Mouse (Mus musculus) bone marrow, adult 2 months (tissue): Measurements from ENCODE around the gene Pik3ip1. TPM values are rescaled to one million over a fixed set of nuclear protein-coding genes. Genes with fewer than 3 reads are reported as not detected.

Source experiments
- H3K27ac ChIP-seq: fragments of 200-500 bp; 2 replicates; pipeline ENCODE4 v1.5.1; 2012; ENCODE audit warnings: low read depth, mild to moderate bottlenecking, control low read depth, inconsistent platforms, low read length; ENCODE audit not compliant: control insufficient read depth, poor library complexity, insufficient read depth
- H3K4me1 ChIP-seq: fragments of 200-500 bp; 2 replicates; pipeline ENCODE4 v1.6.1; 2011; ENCODE audit warnings: low read length; ENCODE audit not compliant: control insufficient read depth, insufficient read depth
- H3K4me3 ChIP-seq: fragments of 200-500 bp; replicated peaks from 2 replicates; pipeline ENCODE3; 2011; ENCODE audit warnings: mild to moderate bottlenecking, low read depth, low read length, control low read depth; ENCODE audit not compliant: control insufficient read depth
- CTCF ChIP-seq: fragments of 200-500 bp; IDR thresholded peaks from 2 replicates; pipeline ENCODE4 v1.5.1; 2011; ENCODE audit warnings: low read length, control low read depth; ENCODE audit not compliant: control insufficient read depth, insufficient read depth
- POLR2A ChIP-seq: fragments of 200-500 bp; IDR thresholded peaks from 2 replicates; pipeline ENCODE4 v1.6.1; 2011; ENCODE audit warnings: low read depth, mild to moderate bottlenecking, control low read depth, low read length, borderline replicate concordance; ENCODE audit not compliant: control insufficient read depth
- WGBS: fragments of 180-500 bp; shearing (Covaris S2); methylation state at CpG from one replicate; pipeline ENCODE4 v1.1.7; 2018; 5-methylcytosine and 5-hydroxymethylcytosine counted together
- polyA plus RNA-seq: library from polyadenylated mRNA; stranded (reverse); fragments of >200 nt; gene quantifications from 2 replicates; pipeline ENCODE4 v1.2.4, GENCODE M21; 2011; ENCODE audit warnings: low replicate concordance; ENCODE audit not compliant: missing spikeins, insufficient read depth, insufficient read length

The Pik3ip1 gene
- polyA plus RNA-seq, 1 experiment: 29.7 TPM

- Histone ChIP-seq H3K4me3 (peak overlapping the region; percentile 39), H3K4me1 (no peaks in the 10 kb centered on the region), H3K27ac (no peak overlapping the region)
- WGBS: 7% methylated on average over 27 of the region's 27 CpGs
- TF ChIP-seq CTCF: no peak
- no peak for TF ChIP-seq POLR2A
Observed at GRCm38 (mm10) chr11:3370928-3371598, 40.9 kb downstream of the Pik3ip1 start.

GRCm38 (mm10) chr11:3371599-3372295 is 41.5 kb downstream of the Pik3ip1 start:
- 29% methylated on average over 7 of the region's 7 CpGs for WGBS

GRCm38 (mm10) chr11:3373591-3374292 is 43.5 kb downstream of the Pik3ip1 start:
- H3K27ac ChIP-seq: no peak overlapping the region
- no peaks in the 10 kb centered on the region for H3K4me1 ChIP-seq
- WGBS: 60% methylated on average over 7 of the region's 7 CpGs
- no peak for TF ChIP-seq CTCF
- no peak for TF ChIP-seq POLR2A
- H3K4me3 ChIP-seq: no peak overlapping the region

More at GRCm38 (mm10) chr11:3371599-3372295, 41.5 kb downstream of the Pik3ip1 start:
- Histone ChIP-seq H3K4me1 (no peaks in the 10 kb centered on the region), H3K4me3 (peak overlapping the region; percentile 39), H3K27ac (no peak overlapping the region)
- TF ChIP-seq POLR2A: no peak
- no peak for TF ChIP-seq CTCF

- no peak overlapping the region for H3K4me3 ChIP-seq
- no peak for TF ChIP-seq POLR2A
- no peak for TF ChIP-seq CTCF
- no peaks in the 10 kb centered on the region for H3K4me1 ChIP-seq
- no peak overlapping the region for H3K27ac ChIP-seq
- 79% methylated on average over 7 of the region's 7 CpGs for WGBS
Observed at GRCm38 (mm10) chr11:3374293-3374645, 44.1 kb downstream of the Pik3ip1 start.

GRCm38 (mm10) chr11:3374741-3375140 is 44.5 kb downstream of the Pik3ip1 start:
- no peak for TF ChIP-seq CTCF
- Histone ChIP-seq H3K4me3 (no peak overlapping the region), H3K27ac (no peak overlapping the region), H3K4me1 (no peaks in the 10 kb centered on the region)
- WGBS: 86% methylated on average over 12 of the region's 12 CpGs

- Histone ChIP-seq H3K4me1 (no peaks in the 10 kb centered on the region), H3K27ac (no peak overlapping the region), H3K4me3 (no peak overlapping the region)
- 29% methylated on average over 4 of the region's 4 CpGs for WGBS
- TF ChIP-seq POLR2A (no peak), CTCF (no peak)
Observed at GRCm38 (mm10) chr11:3379427-3379826, 49.2 kb downstream of the Pik3ip1 start.

GRCm38 (mm10) chr11:3381148-3381814 is 51.1 kb downstream of the Pik3ip1 start:
- WGBS: 87% methylated on average over 6 of the region's 6 CpGs
- H3K4me3 ChIP-seq: no peak overlapping the region
- H3K27ac ChIP-seq: no peak overlapping the region
- H3K4me1 ChIP-seq: no peaks in the 10 kb centered on the region
- no peak for TF ChIP-seq CTCF
- no peak for TF ChIP-seq POLR2A
